14 mouse cellular contexts compared by ENCODE assay signal in genomic region chr1:38657606-38658005, GRCm38 (mm10). TPM values are rescaled to one million over a fixed set of nuclear protein-coding genes. Genes with fewer than 3 reads are reported as not detected.
A peak's percentile ranks its signal among the peaks of the same experiment; 100 is the strongest.
DNase-seq lines count a peak whose midpoint lies in the region; ATAC-seq lines count a peak whose summit lies in the region.
"Had no signal": no experiment of that assay in that cellular context is flagged by ENCODE, and none has a peak within 500 bp of the region (broad histone marks: within the 10 kb centered on the region; RNA-seq: fewer than 3 reads in every experiment).

No protein-coding gene starts in this region.

- peak; percentile 49 for DNase-seq in ovary, adult 18-20 months (ENCODE audit: low spot score)
- no peak for DNase-seq in ovary, postnatal 10 days (ENCODE audit: low spot score)
- peak; percentile 72 for DNase-seq in naive thymus-derived CD4-positive, alpha-beta T cell, adult 2 months (ENCODE audit: low read depth)
- peak; percentile 80 for DNase-seq in thymus, postnatal 25 days
- DNase-seq in frontal cortex, postnatal 36 days (ENCODE audit: low spot score in 2 of 2), result no peak
- no peak for DNase-seq in kidney, adult 9 months
- DNase-seq in lung, postnatal 14 days, result no peak
- DNase-seq: adrenal gland, postnatal 36 days; cerebellum, adult 11-12 months; left cerebral cortex, postnatal 4 days had no signal

- peak; percentile 70 for ATAC-seq in granulocyte monocyte progenitor cell, adult 5-6 weeks (replicated peaks; ENCODE audit: poor library complexity, severe bottlenecking)
- ATAC-seq: forebrain, embryonic 16.5 days; lung, postnatal 0 days; midbrain, embryonic 13.5 days had no signal

RNA-seq across cellular contexts. Expression of gene Aff3, which starts 7.1 kb away (rescaled TPM):
- total RNA-seq in granulocyte monocyte progenitor cell, adult 5-6 weeks (2014; fragmentation: Nextera tagmentation), result 31.5 and 36.5 TPM in 2 replicates
- 11.3 and 19.1 TPM in 2 replicates for total RNA-seq in granulocyte monocyte progenitor cell, adult 5-6 weeks (2017)

Comparison
In these comparisons a context has a peak if more than half of its experiments do, and no peak if none do; other contexts are left out.
1. DNase-seq: peak in ovary, adult 18-20 months (single experiment), naive thymus-derived CD4-positive, alpha-beta T cell, adult 2 months (single experiment) and thymus, postnatal 25 days (single experiment); none in ovary, postnatal 10 days (single experiment), frontal cortex, postnatal 36 days (0 of 2), kidney, adult 9 months (single experiment) and lung, postnatal 14 days (single experiment).